Mouse (Mus musculus): ENCODE measurements at regions not wholly inside any gene's neighbourhood (a gene's known extent, or its start where the extent isn't known, plus 50 kb on each side); places are given as distances from the start of the nearest gene placed in this dataset.
A peak's percentile ranks its signal among the peaks of the same experiment; 100 is the strongest.

GRCm38 (mm10) chr1:23263798-23264197, 133.8 kb downstream of the Ogfrl1 start:
- WGBS: 24% methylated on average over 4 of the region's 4 CpGs
- Histone ChIP-seq H3K27me3 (replicated peaks) (no peaks in the 10 kb centered on the region), H3K9me3 (no peaks in the 10 kb centered on the region), H3K4me2 (no peak overlapping the region), H3K4me3 (replicated peaks) (no peak overlapping the region), H3K9ac (no peak overlapping the region), H3K36me3 (no peaks in the 10 kb centered on the region), H3K27ac (no peak overlapping the region), H3K4me1 (peaks cover 8% of the 10 kb centered on the region; the same call in 1 of the 2 replicates)
- ATAC-seq (ENCODE audit: insufficient read depth, low FRiP score, low read depth): no peak

GRCm38 (mm10) chr1:23261652-23262051, 135.9 kb downstream of the Ogfrl1 start:
- WGBS: 72% methylated on average over 3 of the region's 3 CpGs
- H3K4me2 ChIP-seq: no peak overlapping the region
- ATAC-seq (ENCODE audit: insufficient read depth, low FRiP score, low read depth): no peak

GRCm38 (mm10) chr1:23257306-23257895, 140.2 kb downstream of the Ogfrl1 start:
- Histone ChIP-seq H3K9ac (peak overlapping the region; percentile 41; the same call in 1 of the 2 replicates), H3K27ac (peak overlapping the region; percentile 91; the same call in 1 of the 2 replicates), H3K36me3 (no peaks in the 10 kb centered on the region)

More at GRCm38 (mm10) chr1:23261652-23262051, 135.9 kb downstream of the Ogfrl1 start:
- H3K27ac ChIP-seq: no peak overlapping the region
- no peak overlapping the region for H3K9ac ChIP-seq
- H3K36me3 ChIP-seq: no peaks in the 10 kb centered on the region
- H3K4me3 ChIP-seq (replicated peaks): no peak overlapping the region
- no peaks in the 10 kb centered on the region for H3K27me3 ChIP-seq (replicated peaks)
- H3K9me3 ChIP-seq: no peaks in the 10 kb centered on the region
- peaks cover 10% of the 10 kb centered on the region; the same call in 1 of the 2 replicates for H3K4me1 ChIP-seq

GRCm38 (mm10) chr1:23256630-23257001, 141.0 kb downstream of the Ogfrl1 start:
- H3K27ac ChIP-seq: peak overlapping the region; percentile 91
- H3K36me3 ChIP-seq: no peaks in the 10 kb centered on the region
- H3K4me2 ChIP-seq: peak overlapping the region; percentile 60
- peak overlapping the region; percentile 56 for H3K9ac ChIP-seq
- 0 out of 2 replicates have a peak, but pooled peaks cover 7% of the 10 kb centered on the region for H3K4me1 ChIP-seq
- ATAC-seq (ENCODE audit: insufficient read depth, low FRiP score, low read depth): peak; percentile 52
- under 1% methylated on average over 44 of the region's 45 CpGs for WGBS
- peak overlapping the region; percentile 67 for H3K4me3 ChIP-seq (replicated peaks)
- H3K9me3 ChIP-seq: no peaks in the 10 kb centered on the region
- no peaks in the 10 kb centered on the region for H3K27me3 ChIP-seq (replicated peaks)

More at GRCm38 (mm10) chr1:23257306-23257895, 140.2 kb downstream of the Ogfrl1 start:
- Histone ChIP-seq H3K4me2 (peak overlapping the region; percentile 60), H3K4me1 (0 out of 2 replicates have a peak, but pooled peaks cover 7% of the 10 kb centered on the region), H3K9me3 (no peaks in the 10 kb centered on the region), H3K4me3 (replicated peaks) (peak overlapping the region; percentile 67), H3K27me3 (replicated peaks) (no peaks in the 10 kb centered on the region)
- ATAC-seq (ENCODE audit: insufficient read depth, low FRiP score, low read depth): no peak
- WGBS: 28% methylated on average over 10 of the region's 10 CpGs

- Histone ChIP-seq H3K27ac (peak overlapping the region; percentile 91), H3K9ac (peak overlapping the region; percentile 56), H3K27me3 (replicated peaks) (no peaks in the 10 kb centered on the region), H3K4me1 (0 out of 2 replicates have a peak, but pooled peaks cover 7% of the 10 kb centered on the region), H3K4me2 (peak overlapping the region; percentile 68), H3K4me3 (replicated peaks) (peak overlapping the region; percentile 67), H3K36me3 (no peaks in the 10 kb centered on the region), H3K9me3 (no peaks in the 10 kb centered on the region)
- peak; percentile 99 for ATAC-seq (ENCODE audit: insufficient read depth, low FRiP score, low read depth)
- under 1% methylated on average over 75 of the region's 80 CpGs for WGBS
Measured at GRCm38 (mm10) chr1:23255925-23256629, 141.5 kb downstream of the Ogfrl1 start.

- no peak for ATAC-seq (ENCODE audit: insufficient read depth, low FRiP score, low read depth)
- H3K4me1 ChIP-seq: 0 out of 2 replicates have a peak, but pooled peaks cover 7% of the 10 kb centered on the region
- no peaks in the 10 kb centered on the region for H3K9me3 ChIP-seq
- H3K27ac ChIP-seq: no peak overlapping the region
- H3K27me3 ChIP-seq (replicated peaks): no peaks in the 10 kb centered on the region
- no peak overlapping the region for H3K4me2 ChIP-seq
- 65% methylated on average over 8 of the region's 8 CpGs for WGBS
- H3K4me3 ChIP-seq (replicated peaks): no peak overlapping the region
- no peak overlapping the region for H3K9ac ChIP-seq
- H3K36me3 ChIP-seq: no peaks in the 10 kb centered on the region
Measured at GRCm38 (mm10) chr1:23254235-23254634, 143.3 kb downstream of the Ogfrl1 start.

GRCm38 (mm10) chr1:23231522-23231921, 129.5 kb upstream of the 4933415F23Rik start:
- no peak overlapping the region for H3K4me3 ChIP-seq (replicated peaks)
- H3K9ac ChIP-seq: no peak overlapping the region
- no peak overlapping the region for H3K4me2 ChIP-seq
- H3K4me1 ChIP-seq: no peaks in the 10 kb centered on the region
- no peak for ATAC-seq (ENCODE audit: insufficient read depth, low FRiP score, low read depth)
- H3K36me3 ChIP-seq: no peaks in the 10 kb centered on the region
- H3K27ac ChIP-seq: no peak overlapping the region
- no peaks in the 10 kb centered on the region for H3K9me3 ChIP-seq
- H3K27me3 ChIP-seq (replicated peaks): no peaks in the 10 kb centered on the region
- WGBS: 28% methylated on average over 1 of the region's 1 CpGs

- Histone ChIP-seq H3K27ac (no peak overlapping the region), H3K4me1 (no peaks in the 10 kb centered on the region), H3K27me3 (replicated peaks) (no peaks in the 10 kb centered on the region), H3K9ac (no peak overlapping the region), H3K9me3 (no peaks in the 10 kb centered on the region), H3K36me3 (no peaks in the 10 kb centered on the region), H3K4me3 (replicated peaks) (no peak overlapping the region), H3K4me2 (no peak overlapping the region)
- ATAC-seq (ENCODE audit: insufficient read depth, low FRiP score, low read depth): peak; percentile 65; the same call in 1 of the 2 replicates
- 74% methylated on average over 6 of the region's 6 CpGs for WGBS
Measured at GRCm38 (mm10) chr1:23228478-23228877, 126.4 kb upstream of the 4933415F23Rik start.

- H3K27me3 ChIP-seq (replicated peaks): no peaks in the 10 kb centered on the region
- no peak overlapping the region for H3K27ac ChIP-seq
- no peaks in the 10 kb centered on the region for H3K4me1 ChIP-seq
- H3K4me3 ChIP-seq (replicated peaks): no peak overlapping the region
- no peaks in the 10 kb centered on the region for H3K9me3 ChIP-seq
- H3K9ac ChIP-seq: no peak overlapping the region
- no peaks in the 10 kb centered on the region for H3K36me3 ChIP-seq
- no peak overlapping the region for H3K4me2 ChIP-seq
- 67% methylated on average over 13 of the region's 13 CpGs for WGBS
- ATAC-seq (ENCODE audit: insufficient read depth, low FRiP score, low read depth): no peak
Measured at GRCm38 (mm10) chr1:23214462-23215158, 112.6 kb upstream of the 4933415F23Rik start.

GRCm38 (mm10) chr1:23207843-23208242, 105.8 kb upstream of the 4933415F23Rik start:
- H3K27me3 ChIP-seq (replicated peaks): no peaks in the 10 kb centered on the region
- H3K9me3 ChIP-seq: no peaks in the 10 kb centered on the region
- no peak for ATAC-seq (ENCODE audit: insufficient read depth, low FRiP score, low read depth)
- H3K27ac ChIP-seq: no peak overlapping the region
- no peaks in the 10 kb centered on the region for H3K36me3 ChIP-seq
- no peak overlapping the region for H3K9ac ChIP-seq
- no peak overlapping the region for H3K4me3 ChIP-seq (replicated peaks)
- no peak overlapping the region for H3K4me2 ChIP-seq
- WGBS: 51% methylated on average over 1 of the region's 1 CpGs
- H3K4me1 ChIP-seq: no peaks in the 10 kb centered on the region

- ATAC-seq (ENCODE audit: insufficient read depth, low FRiP score, low read depth): no peak
- H3K27ac ChIP-seq: no peak overlapping the region
- H3K4me2 ChIP-seq: no peak overlapping the region
- H3K36me3 ChIP-seq: no peaks in the 10 kb centered on the region
- no peaks in the 10 kb centered on the region for H3K4me1 ChIP-seq
- H3K9me3 ChIP-seq: no peaks in the 10 kb centered on the region
- H3K27me3 ChIP-seq (replicated peaks): no peaks in the 10 kb centered on the region
- no peak overlapping the region for H3K4me3 ChIP-seq (replicated peaks)
- no peak overlapping the region for H3K9ac ChIP-seq
- 72% methylated on average over 4 of the region's 4 CpGs for WGBS
Measured at GRCm38 (mm10) chr1:23207024-23207423, 105.0 kb upstream of the 4933415F23Rik start.

Measured in stomach, embryonic 15.5 days (tissue).